Mouse (Mus musculus) stomach, embryonic 14.5 days (tissue): Measurements from ENCODE around the gene Plppr5. TPM values are rescaled to one million over a fixed set of nuclear protein-coding genes. Genes with fewer than 3 reads are reported as not detected.

Source experiments
- polyA plus RNA-seq: library from polyadenylated mRNA; unstranded; fragments of >200 nt; fragmentation: Nextera tagmentation; extraction: Ambion mirVana; gene quantifications from 2 replicates; pipeline ENCODE4 v1.2.1, GENCODE M21; 2014

Gene Plppr5
- polyA plus RNA-seq, 1 experiment from 2014 or later, result 2.3 TPM

Other genes with a start within 250 kb of the Plppr5 start
- gene Plppr4, start 214.0 kb upstream of the Plppr5 start, polyA plus RNA-seq, result 0.54 and 0.67 TPM in 2 replicates